Mouse (Mus musculus) limb, embryonic 14.5 days (tissue): ENCODE data around the gene Ano6. TPM values are rescaled to one million over a fixed set of nuclear protein-coding genes. Genes with fewer than 3 reads are reported as not detected.

Experiments
- ATAC-seq: fragments of 200-750 bp; cut with Nextera tagmentation; 2 replicates; pipeline ENCODE4 v1.8.0; 2017; ENCODE audit warnings: low read depth, moderate number of reproducible peaks, moderate TSS enrichment; ENCODE audit not compliant: low FRiP score
- DNase-seq: peaks from one replicate; pipeline ENCODE4 v3.0.0-alpha.2; 2015; ENCODE audit warnings: low spot score
- H3K27ac ChIP-seq: fragments of 300-500 bp; sonication (generic); replicated peaks from 2 replicates; pipeline ENCODE4 v1.5.1; 2014; ENCODE audit warnings: low read depth, mild to moderate bottlenecking, low read length, moderate library complexity, mixed read lengths
- H3K27me3 ChIP-seq: fragments of 300-500 bp; sonication (generic); 2 replicates; pipeline ENCODE4 v1.6.1; 2014; ENCODE audit warnings: low read length, mixed read lengths; ENCODE audit not compliant: control insufficient read depth, insufficient read depth
- H3K36me3 ChIP-seq: fragments of 300-500 bp; sonication (generic); 2 replicates; pipeline ENCODE4 v1.6.1; 2014; ENCODE audit warnings: mild to moderate bottlenecking, low read length, moderate library complexity, mixed read lengths; ENCODE audit not compliant: control insufficient read depth, insufficient read depth
- H3K4me1 ChIP-seq: fragments of 300-500 bp; sonication (generic); 2 replicates; pipeline ENCODE4 v1.6.1; 2014; ENCODE audit warnings: antibody characterized with exemption, low read length, mixed read lengths; ENCODE audit not compliant: control insufficient read depth, insufficient read depth
- H3K4me2 ChIP-seq: fragments of 300-500 bp; sonication (generic); replicated peaks from 2 replicates; pipeline ENCODE4 v1.6.1; 2014; ENCODE audit warnings: low read depth, mild to moderate bottlenecking, low read length, moderate library complexity; ENCODE audit not compliant: severe bottlenecking
- H3K4me3 ChIP-seq: fragments of 300-500 bp; sonication (generic); replicated peaks from 2 replicates; pipeline ENCODE4 v1.5.1; 2014; ENCODE audit warnings: low read length
- H3K9ac ChIP-seq: fragments of 300-500 bp; sonication (generic); 2 replicates; pipeline ENCODE4 v1.6.1; 2014; ENCODE audit warnings: mild to moderate bottlenecking, low read depth, low read length, moderate library complexity; ENCODE audit not compliant: severe bottlenecking
- H3K9me3 ChIP-seq: fragments of 300-500 bp; sonication (generic); 2 replicates; pipeline ENCODE4 v1.6.1; 2016; ENCODE audit warnings: low read length; ENCODE audit not compliant: control insufficient read depth
- POLR2A ChIP-seq: fragments of 200-500 bp; IDR thresholded peaks from 2 replicates; pipeline ENCODE4 v1.8.0; 2012; ENCODE audit warnings: inconsistent platforms, mild to moderate bottlenecking, moderate library complexity, borderline replicate concordance; ENCODE audit not compliant: insufficient read depth, insufficient read length; ENCODE audit errors: extremely low read depth
- WGBS: fragments of 180-500 bp; shearing (Covaris S2); extraction: QIAGEN DNeasy Blood & Tissue Kit; methylation state at CpG from one replicate; pipeline ENCODE4 v1.1.7; 2014; 5-methylcytosine and 5-hydroxymethylcytosine counted together
- polyA plus RNA-seq, 2 experiments: library from polyadenylated mRNA; depleted of rRNA in 1 of 2; stranded (reverse) in 1 of 2; unstranded in 1 of 2; fragments of >200 nt; fragmentation: Nextera tagmentation in 1 of 2; extraction: Ambion mirVana in 1 of 2; gene quantifications; 2 replicates each; pipeline versions ENCODE4 v1.2.1 to v1.2.3; 2012 to 2014

The Ano6 gene
- polyA plus RNA-seq, 2 experiments, result 42.1 to 52.3 TPM

- ATAC-seq (no peak), DNase-seq (no peak)
- Histone ChIP-seq H3K9ac (no peak overlapping the region), H3K4me2 (no peak overlapping the region), H3K4me3 (no peak overlapping the region), H3K36me3 (peaks cover 23% of the 10 kb centered on the region), H3K9me3 (no peaks in the 10 kb centered on the region), H3K4me1 (0 out of 2 replicates have a peak, but pooled peaks cover 7% of the 10 kb centered on the region), H3K27ac (no peak overlapping the region), H3K27me3 (no peaks in the 10 kb centered on the region)
- TF ChIP-seq POLR2A, result no peak
- WGBS, result 77% methylated on average over 8 of the region's 8 CpGs
Measured at GRCm38 (mm10) chr15:95977169-95977938, 186.7 kb downstream of the Ano6 start.

- ATAC-seq, result no peak
- H3K9me3 ChIP-seq, result no peaks in the 10 kb centered on the region
- no peaks in the 10 kb centered on the region for H3K27me3 ChIP-seq
- TF ChIP-seq POLR2A, result no peak
- no peak overlapping the region for H3K4me2 ChIP-seq
- H3K4me3 ChIP-seq, result no peak overlapping the region
- H3K27ac ChIP-seq, result no peak overlapping the region
- H3K36me3 ChIP-seq, result peaks cover 18% of the 10 kb centered on the region
- no peak overlapping the region for H3K9ac ChIP-seq
- 79% methylated on average over 3 of the region's 3 CpGs for WGBS
- 0 out of 2 replicates have a peak, but pooled peaks cover 7% of the 10 kb centered on the region for H3K4me1 ChIP-seq
- DNase-seq, result no peak
Measured at GRCm38 (mm10) chr15:95977939-95978252, 187.3 kb downstream of the Ano6 start.

- WGBS, result 42% methylated on average over 5 of the region's 5 CpGs
- H3K4me3 ChIP-seq, result no peak overlapping the region
- no peaks in the 10 kb centered on the region for H3K9me3 ChIP-seq
Measured at GRCm38 (mm10) chr15:95980641-95981040, 190.0 kb downstream of the Ano6 start.

GRCm38 (mm10) chr15:95987916-95988315 is 197.3 kb downstream of the Ano6 start:
- 95% methylated on average over 3 of the region's 3 CpGs for WGBS
- Histone ChIP-seq H3K4me1 (no peaks in the 10 kb centered on the region), H3K4me2 (no peak overlapping the region), H3K9ac (no peak overlapping the region), H3K4me3 (no peak overlapping the region), H3K36me3 (no peaks in the 10 kb centered on the region), H3K27me3 (no peaks in the 10 kb centered on the region), H3K9me3 (no peaks in the 10 kb centered on the region), H3K27ac (no peak overlapping the region)
- ATAC-seq (no peak), DNase-seq (no peak)
- no peak for TF ChIP-seq POLR2A

More at GRCm38 (mm10) chr15:95980641-95981040, 190.0 kb downstream of the Ano6 start:
- no peak overlapping the region for H3K27ac ChIP-seq
- 0 out of 2 replicates have a peak, but pooled peaks cover 3% of the 10 kb centered on the region for H3K4me1 ChIP-seq
- no peak overlapping the region for H3K4me2 ChIP-seq
- H3K27me3 ChIP-seq, result no peaks in the 10 kb centered on the region
- no peaks in the 10 kb centered on the region for H3K36me3 ChIP-seq
- ATAC-seq (no peak), DNase-seq (no peak)
- no peak overlapping the region for H3K9ac ChIP-seq
- no peak for TF ChIP-seq POLR2A

- WGBS, result 82% methylated on average over 9 of the region's 9 CpGs
- H3K27ac ChIP-seq, result no peak overlapping the region
- no peak overlapping the region for H3K4me2 ChIP-seq
- no peak overlapping the region for H3K9ac ChIP-seq
- no peaks in the 10 kb centered on the region for H3K36me3 ChIP-seq
- DNase-seq, result no peak
- no peak for ATAC-seq
- no peaks in the 10 kb centered on the region for H3K4me1 ChIP-seq
- no peak overlapping the region for H3K4me3 ChIP-seq
- no peaks in the 10 kb centered on the region for H3K9me3 ChIP-seq
- no peak for TF ChIP-seq POLR2A
- no peaks in the 10 kb centered on the region for H3K27me3 ChIP-seq
Measured at GRCm38 (mm10) chr15:95989496-95990124, 199.0 kb downstream of the Ano6 start.
